Mouse (Mus musculus): ENCODE results near the gene Faim.

The Faim gene

DNA sequence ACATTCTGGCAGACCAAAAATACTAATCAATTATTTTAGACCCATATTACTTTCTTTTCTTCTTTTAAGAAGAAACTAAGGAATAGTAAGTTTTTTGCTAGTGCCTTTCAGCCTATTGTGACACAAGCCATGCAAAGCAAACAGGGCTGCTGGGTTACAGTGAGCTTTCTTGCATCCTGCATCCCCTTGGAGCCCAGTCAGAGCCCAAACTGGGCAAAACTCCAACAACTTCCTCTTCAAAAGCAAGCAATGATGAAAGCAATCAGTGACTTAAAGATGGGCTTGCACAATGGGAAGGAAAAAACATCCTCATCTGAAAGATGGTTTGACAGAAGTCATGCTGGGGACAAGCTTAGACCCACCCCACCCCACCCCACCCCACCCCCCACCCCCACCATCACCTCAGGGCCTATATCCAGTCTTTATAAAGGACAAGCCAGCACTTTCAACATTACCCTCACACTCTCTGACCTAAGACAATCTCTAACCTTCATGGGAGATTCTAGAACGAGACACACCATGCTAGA, 62.6 kb downstream of the Faim start:
- CTCF ChIA-PET, result no interaction called here

DNA sequence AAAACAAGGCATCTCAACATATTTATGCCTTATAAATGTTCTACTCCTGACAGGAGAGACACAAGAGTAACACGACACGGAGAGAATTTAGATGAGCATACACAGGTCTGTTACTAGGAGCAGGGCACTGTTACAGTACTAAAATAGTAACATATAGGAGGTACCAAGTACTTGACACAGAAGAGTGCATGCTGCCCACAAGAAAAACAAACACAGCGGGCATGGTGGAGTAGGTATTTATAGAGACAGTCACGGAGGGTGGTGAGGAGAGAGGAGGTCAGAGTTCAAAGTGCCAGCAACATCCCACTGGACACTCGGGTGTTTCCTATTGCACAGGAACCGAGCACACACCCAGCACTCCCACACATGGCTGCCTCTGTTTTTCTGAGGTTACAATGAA, 63.6 kb downstream of the Faim start:
- CTCF ChIA-PET, result no interaction called here

Data from spleen, embryonic (tissue).